Mouse (Mus musculus): ENCODE results near the gene Syne1. TPM values are rescaled to one million over a fixed set of nuclear protein-coding genes. Genes with fewer than 3 reads are reported as not detected.
A peak's percentile ranks its signal among the peaks of the same experiment; 100 is the strongest.

Syne1 gene
- polyA plus RNA-seq, 1 experiment, result 67.1 TPM

GRCm38 (mm10) chr10:5570059-5570458, 18.8 kb upstream of the Syne1 start:
- TF ChIP-seq CTCF (IDR thresholded peaks at IDR 0.05; ENCODE audit: control insufficient read depth, insufficient read depth, low read length) (no peak), POLR2A (IDR thresholded peaks at IDR 0.05; ENCODE audit: borderline replicate concordance, control insufficient read depth, low read depth, low read length) (no peak)
- H3K27ac ChIP-seq (ENCODE audit: control insufficient read depth, insufficient read depth, low read depth, low read length, poor library complexity), result no peak overlapping the region
- H3K4me3 ChIP-seq (replicated peaks; ENCODE audit: control insufficient read depth, low read depth, low read length), result no peak overlapping the region
- H3K4me1 ChIP-seq (ENCODE audit: control insufficient read depth, insufficient read depth, low read length), result no peaks in the 10 kb centered on the region; the same call in 1 of the 2 replicates
- 72% methylated on average over 8 of the region's 8 CpGs for WGBS

GRCm38 (mm10) chr10:5568991-5569390, 17.7 kb upstream of the Syne1 start:
- H3K4me1 ChIP-seq (ENCODE audit: control insufficient read depth, insufficient read depth, low read length), result no peaks in the 10 kb centered on the region; the same call in 1 of the 2 replicates

GRCm38 (mm10) chr10:5561706-5562105, 10.4 kb upstream of the Syne1 start:
- no peak overlapping the region for H3K27ac ChIP-seq (ENCODE audit: control insufficient read depth, insufficient read depth, low read depth, low read length, poor library complexity)
- no peak overlapping the region for H3K4me3 ChIP-seq (replicated peaks; ENCODE audit: control insufficient read depth, low read depth, low read length)
- WGBS, result 76% methylated on average over 4 of the region's 4 CpGs
- no peaks in the 10 kb centered on the region for H3K4me1 ChIP-seq (ENCODE audit: control insufficient read depth, insufficient read depth, low read length)
- no peak for TF ChIP-seq POLR2A (IDR thresholded peaks at IDR 0.05; ENCODE audit: borderline replicate concordance, control insufficient read depth, low read depth, low read length)
- no peak for TF ChIP-seq CTCF (IDR thresholded peaks at IDR 0.05; ENCODE audit: control insufficient read depth, insufficient read depth, low read length)

More at GRCm38 (mm10) chr10:5568991-5569390, 17.7 kb upstream of the Syne1 start:
- no peak overlapping the region for H3K27ac ChIP-seq (ENCODE audit: control insufficient read depth, insufficient read depth, low read depth, low read length, poor library complexity)
- no peak overlapping the region for H3K4me3 ChIP-seq (replicated peaks; ENCODE audit: control insufficient read depth, low read depth, low read length)
- no peak for TF ChIP-seq POLR2A (IDR thresholded peaks at IDR 0.05; ENCODE audit: borderline replicate concordance, control insufficient read depth, low read depth, low read length)
- no peak for TF ChIP-seq CTCF (IDR thresholded peaks at IDR 0.05; ENCODE audit: control insufficient read depth, insufficient read depth, low read length)
- 81% methylated on average over 4 of the region's 4 CpGs for WGBS

- TF ChIP-seq CTCF (IDR thresholded peaks at IDR 0.05; ENCODE audit: control insufficient read depth, insufficient read depth, low read length) (no peak), POLR2A (IDR thresholded peaks at IDR 0.05; ENCODE audit: borderline replicate concordance, control insufficient read depth, low read depth, low read length) (no peak)
- WGBS, result 85% methylated on average over 4 of the region's 4 CpGs
- Histone ChIP-seq H3K4me1 (ENCODE audit: control insufficient read depth, insufficient read depth, low read length) (no peaks in the 10 kb centered on the region), H3K27ac (ENCODE audit: control insufficient read depth, insufficient read depth, low read depth, low read length, poor library complexity) (no peak overlapping the region), H3K4me3 (replicated peaks; ENCODE audit: control insufficient read depth, low read depth, low read length) (no peak overlapping the region)
These were observed 9.2 kb upstream of the Syne1 start for GRCm38 (mm10) chr10:5560526-5560925.

- no peak overlapping the region for H3K4me3 ChIP-seq (replicated peaks; ENCODE audit: control insufficient read depth, low read depth, low read length)
- no peaks in the 10 kb centered on the region for H3K4me1 ChIP-seq (ENCODE audit: control insufficient read depth, insufficient read depth, low read length)
- H3K27ac ChIP-seq (ENCODE audit: control insufficient read depth, insufficient read depth, low read depth, low read length, poor library complexity), result no peak overlapping the region
- no peak for TF ChIP-seq POLR2A (IDR thresholded peaks at IDR 0.05; ENCODE audit: borderline replicate concordance, control insufficient read depth, low read depth, low read length)
- TF ChIP-seq CTCF (IDR thresholded peaks at IDR 0.05; ENCODE audit: control insufficient read depth, insufficient read depth, low read length), result no peak
These were observed 7.5 kb upstream of the Syne1 start for GRCm38 (mm10) chr10:5558808-5559207.

- peak; percentile 77 for TF ChIP-seq CTCF (IDR thresholded peaks at IDR 0.05; ENCODE audit: control insufficient read depth, insufficient read depth, low read length)
- no peak for TF ChIP-seq POLR2A (IDR thresholded peaks at IDR 0.05; ENCODE audit: borderline replicate concordance, control insufficient read depth, low read depth, low read length)
- H3K4me3 ChIP-seq (replicated peaks; ENCODE audit: control insufficient read depth, low read depth, low read length), result no peak overlapping the region
These were observed 3.7 kb upstream of the Syne1 start for GRCm38 (mm10) chr10:5554941-5555340.

GRCm38 (mm10) chr10:5550168-5551021, 887 bp downstream of the Syne1 start:
- Histone ChIP-seq H3K27ac (ENCODE audit: control insufficient read depth, insufficient read depth, low read depth, low read length, poor library complexity) (peak overlapping the region; percentile 97), H3K4me3 (replicated peaks; ENCODE audit: control insufficient read depth, low read depth, low read length) (peak overlapping the region; percentile 99), H3K4me1 (ENCODE audit: control insufficient read depth, insufficient read depth, low read length) (no peaks in the 10 kb centered on the region; the same call in 1 of the 2 replicates)
- WGBS, result 2% methylated on average over 44 of the region's 44 CpGs
- no peak; the same call in 1 of the 2 replicates for TF ChIP-seq CTCF (IDR thresholded peaks at IDR 0.05; ENCODE audit: control insufficient read depth, insufficient read depth, low read length)
- TF ChIP-seq POLR2A (IDR thresholded peaks at IDR 0.05; ENCODE audit: borderline replicate concordance, control insufficient read depth, low read depth, low read length), result peak; percentile 39; the same call in 1 of the 2 replicates

More at GRCm38 (mm10) chr10:5554941-5555340, 3.7 kb upstream of the Syne1 start:
- Histone ChIP-seq H3K27ac (ENCODE audit: control insufficient read depth, insufficient read depth, low read depth, low read length, poor library complexity) (no peak overlapping the region), H3K4me1 (ENCODE audit: control insufficient read depth, insufficient read depth, low read length) (no peaks in the 10 kb centered on the region)
- WGBS, result 23% methylated on average over 5 of the region's 5 CpGs

GRCm38 (mm10) chr10:5549871-5550167, 1.5 kb downstream of the Syne1 start:
- 22% methylated on average over 6 of the region's 6 CpGs for WGBS
- peak overlapping the region; percentile 99 for H3K4me3 ChIP-seq (replicated peaks; ENCODE audit: control insufficient read depth, low read depth, low read length)
- H3K27ac ChIP-seq (ENCODE audit: control insufficient read depth, insufficient read depth, low read depth, low read length, poor library complexity), result peak overlapping the region; percentile 97
- TF ChIP-seq POLR2A (IDR thresholded peaks at IDR 0.05; ENCODE audit: borderline replicate concordance, control insufficient read depth, low read depth, low read length) (no peak), CTCF (IDR thresholded peaks at IDR 0.05; ENCODE audit: control insufficient read depth, insufficient read depth, low read length) (no peak)
- no peaks in the 10 kb centered on the region; the same call in 1 of the 2 replicates for H3K4me1 ChIP-seq (ENCODE audit: control insufficient read depth, insufficient read depth, low read length)

Measured in bone marrow, adult 2 months (tissue).